Mouse (Mus musculus) duodenum, adult 2 months (tissue): ENCODE results near the gene Trim34b. TPM values are rescaled to one million over a fixed set of nuclear protein-coding genes. Genes with fewer than 3 reads are reported as not detected.

Experiments
- polyA plus RNA-seq: library from polyadenylated mRNA; depleted of rRNA; stranded (reverse); fragments of >200 nt; gene quantifications from 2 replicates; pipeline ENCODE4 v1.2.3, GENCODE M21; 2012; ENCODE audit warnings: low replicate concordance; rRNA removed

The Trim34b gene
- polyA plus RNA-seq = 0.05 and 1.1 TPM in 2 replicates

GRCm38 (mm10) chr7:104329171-104329570, at the start of gene Trim34b:
Gene Trim34b, plus strand, starts transcription at chr7:104329471.

DNA sequence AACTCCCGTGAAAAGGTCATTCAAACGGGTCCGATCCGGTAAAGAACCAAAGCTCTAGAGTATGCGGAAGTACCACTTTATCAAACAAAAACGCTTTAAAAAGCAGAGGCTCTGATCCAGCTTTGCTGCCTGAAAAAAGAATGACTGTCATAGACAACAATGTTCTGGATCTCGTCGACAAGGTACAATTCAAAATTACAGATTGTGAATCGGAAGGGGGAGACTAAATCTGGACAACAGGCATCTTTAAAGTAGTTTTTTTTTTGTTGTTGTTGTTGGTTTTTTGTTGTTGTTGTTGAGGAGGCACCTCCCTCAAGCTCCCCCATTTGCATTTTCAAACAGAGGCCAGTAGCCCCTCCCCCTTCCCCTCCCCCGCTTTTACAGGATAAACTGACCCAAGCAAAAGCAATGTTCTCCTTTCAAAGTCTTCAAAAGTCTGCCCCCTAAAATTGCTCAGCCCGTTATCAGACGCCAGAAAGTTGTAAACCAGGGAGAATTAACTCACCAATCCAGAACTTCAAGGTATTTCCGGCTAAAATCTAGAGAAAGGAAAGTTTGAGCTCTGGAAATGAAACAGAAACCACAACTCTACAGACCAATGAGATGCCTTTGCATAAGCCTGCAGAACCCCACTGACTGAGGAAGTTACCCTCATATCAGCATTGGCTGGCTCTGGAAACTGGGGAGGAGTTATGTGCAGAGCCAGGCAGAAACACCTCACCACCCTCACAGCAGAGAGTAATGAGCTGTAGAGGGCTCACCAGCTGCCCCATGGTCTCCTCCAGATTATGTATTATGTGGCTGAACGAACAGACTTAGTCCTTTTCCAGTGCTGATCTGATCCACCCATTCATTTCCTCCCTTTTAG, 41.5 kb upstream of the Trim34b start, which contains the start of gene Trim5:
Gene Trim5, minus strand, starts transcription at position 519 of the 868 bp plus-strand sequence.

DNA sequence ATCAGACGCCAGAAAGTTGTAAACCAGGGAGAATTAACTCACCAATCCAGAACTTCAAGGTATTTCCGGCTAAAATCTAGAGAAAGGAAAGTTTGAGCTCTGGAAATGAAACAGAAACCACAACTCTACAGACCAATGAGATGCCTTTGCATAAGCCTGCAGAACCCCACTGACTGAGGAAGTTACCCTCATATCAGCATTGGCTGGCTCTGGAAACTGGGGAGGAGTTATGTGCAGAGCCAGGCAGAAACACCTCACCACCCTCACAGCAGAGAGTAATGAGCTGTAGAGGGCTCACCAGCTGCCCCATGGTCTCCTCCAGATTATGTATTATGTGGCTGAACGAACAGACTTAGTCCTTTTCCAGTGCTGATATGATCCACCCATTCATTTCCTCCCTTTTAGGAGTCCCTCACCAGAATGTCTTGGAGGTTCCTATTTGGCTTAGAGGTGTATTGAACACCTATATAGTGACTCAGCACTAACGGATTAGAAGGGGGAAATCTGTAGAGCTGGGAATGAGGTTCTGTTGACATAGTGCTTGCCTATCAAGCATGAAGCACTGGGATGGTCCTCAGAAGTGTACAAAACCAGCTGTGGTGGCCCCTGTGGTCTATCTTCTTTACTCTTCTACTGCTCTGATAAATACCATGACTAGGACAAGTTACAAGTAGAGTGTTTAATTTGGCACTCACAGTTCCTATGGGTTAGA, 13.7 kb upstream of the Trim34b start, which contains the start of gene Trim12a:
Gene Trim12a, minus strand, starts transcription at position 98 of the 712 bp plus-strand sequence.

DNA sequence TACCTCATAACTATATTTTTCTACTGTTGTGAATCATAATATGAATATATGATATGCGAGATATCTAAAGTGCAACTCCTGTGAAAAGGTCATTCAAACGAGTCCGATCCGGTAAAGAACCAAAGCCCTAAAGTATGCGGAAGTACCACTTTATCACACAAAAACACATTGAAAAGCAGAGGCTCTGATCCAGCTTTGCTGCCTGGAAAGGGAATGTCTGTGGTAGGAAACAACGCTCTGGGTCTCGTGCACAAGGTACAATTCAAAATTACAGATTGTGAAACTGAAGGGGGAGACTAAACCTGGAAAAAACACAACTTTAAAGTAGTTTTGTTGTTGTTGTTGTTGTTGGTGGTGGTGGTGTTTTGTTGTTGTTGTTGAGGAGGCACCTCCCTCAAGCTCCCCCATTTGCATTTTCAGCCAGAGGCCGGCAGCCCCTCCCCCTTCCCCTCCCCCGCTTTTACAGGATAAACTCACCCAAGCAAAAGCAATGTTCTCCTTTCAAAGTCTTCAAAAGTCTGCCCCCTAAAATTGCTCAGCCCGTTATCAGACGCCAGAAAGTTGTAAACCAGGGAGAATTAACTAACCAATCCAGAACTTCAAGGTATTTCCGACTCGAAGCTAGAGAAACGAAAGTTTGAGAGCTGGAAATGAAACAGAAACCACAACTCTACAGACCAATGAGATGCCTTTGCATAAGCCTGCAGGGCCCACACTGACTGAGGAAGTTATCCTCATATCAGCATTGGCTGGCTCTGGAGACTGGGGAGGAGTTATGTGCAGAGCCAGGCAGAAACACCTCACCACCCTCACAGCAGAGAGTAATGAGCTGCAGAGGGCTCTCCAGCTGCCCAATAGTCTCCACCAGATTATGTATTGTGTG, 23.7 kb downstream of the Trim34b start, which contains the start of gene Trim12c:
Gene Trim12c, minus strand, starts transcription at position 646 of the 883 bp plus-strand sequence.

GRCm38 (mm10) chr7:104369736-104370414, 40.6 kb downstream of the Trim34b start, which contains the start of gene Trim30b:
Gene Trim30b, minus strand, starts transcription at chr7:104369884.

Other genes with a start within 250 kb of the Trim34b start
- not detected in 2 replicates for gene Olfr645, start 244.0 kb upstream of the Trim34b start, polyA plus RNA-seq
- gene Olfr646, start 224.6 kb upstream of the Trim34b start, polyA plus RNA-seq = not detected in 2 replicates
- not detected in 2 replicates for gene Ubqln5, start 199.6 kb upstream of the Trim34b start, polyA plus RNA-seq
- not detected in 2 replicates for gene Olfr643, start 192.1 kb upstream of the Trim34b start, polyA plus RNA-seq
- not detected in 2 replicates for gene Ubqln3, start 186.2 kb upstream of the Trim34b start, polyA plus RNA-seq
- gene Ubqlnl, start 178.9 kb upstream of the Trim34b start, polyA plus RNA-seq = not detected in 2 replicates
- not detected in 2 replicates for gene Olfm5, start 164.6 kb upstream of the Trim34b start, polyA plus RNA-seq
- not detected in 2 replicates for gene Olfr648, start 146.1 kb upstream of the Trim34b start, polyA plus RNA-seq
- gene Olfr649, start 133.5 kb upstream of the Trim34b start, polyA plus RNA-seq = not detected in 2 replicates
- 0.24 and 0.58 TPM in 2 replicates for gene Trim6, start 110.7 kb upstream of the Trim34b start, polyA plus RNA-seq
- gene Trim34a, start 85.0 kb upstream of the Trim34b start, polyA plus RNA-seq = 2.1 and 2.6 TPM in 2 replicates
- 0.09 and 0.19 TPM in 2 replicates for gene Trim5, start 41.4 kb upstream of the Trim34b start, polyA plus RNA-seq
- 1.3 and 1.9 TPM in 2 replicates for gene Trim12a, start 14.0 kb upstream of the Trim34b start, polyA plus RNA-seq
- 0.91 and 1.3 TPM in 2 replicates for gene Trim12c, start 23.9 kb downstream of the Trim34b start, polyA plus RNA-seq
- gene Trim30b, start 40.4 kb downstream of the Trim34b start, polyA plus RNA-seq = 0.05 TPM in 1 of 2 replicates, not detected in the other
- not detected in 2 replicates for gene Trim30c, start 71.4 kb downstream of the Trim34b start, polyA plus RNA-seq
- 0.40 and 0.83 TPM in 2 replicates for gene Trim30a, start 135.7 kb downstream of the Trim34b start, polyA plus RNA-seq
- gene Trim30d, start 178.4 kb downstream of the Trim34b start, polyA plus RNA-seq = 2.6 TPM in 2 replicates
- gene Olfr651, start 220.7 kb downstream of the Trim34b start, polyA plus RNA-seq = not detected in 2 replicates
- not detected in 2 replicates for gene Olfr652, start 231.4 kb downstream of the Trim34b start, polyA plus RNA-seq
- not detected in 2 replicates for gene Olfr653, start 247.8 kb downstream of the Trim34b start, polyA plus RNA-seq